Mouse (Mus musculus) forebrain, embryonic 13.5 days (tissue): Measurements from ENCODE around the gene Cyp26a1. TPM values are rescaled to one million over a fixed set of nuclear protein-coding genes. Genes with fewer than 3 reads are reported as not detected.

ENCODE experiments used
- ATAC-seq: fragments of 200-750 bp; cut with Nextera tagmentation; 2 replicates; pipeline ENCODE4 v1.8.0; 2017
- H3K27ac ChIP-seq: fragments of 300-500 bp; sonication (generic); 2 replicates; pipeline ENCODE4 v1.5.1; 2015; ENCODE audit warnings: inconsistent platforms, mild to moderate bottlenecking, moderate library complexity
- H3K27me3 ChIP-seq: fragments of 300-500 bp; sonication (generic); 2 replicates; pipeline ENCODE4 v1.6.1; 2015; ENCODE audit warnings: mild to moderate bottlenecking, inconsistent platforms
- H3K36me3 ChIP-seq: fragments of 300-500 bp; sonication (generic); 2 replicates; pipeline ENCODE4 v1.6.1; 2015; ENCODE audit warnings: mild to moderate bottlenecking, inconsistent platforms; ENCODE audit not compliant: poor library complexity, severe bottlenecking
- H3K4me1 ChIP-seq: fragments of 300-500 bp; sonication (generic); 2 replicates; pipeline ENCODE4 v1.6.1; 2015; ENCODE audit warnings: inconsistent platforms
- H3K4me2 ChIP-seq: fragments of 300-500 bp; sonication (generic); 2 replicates; pipeline ENCODE4 v1.6.1; 2015; ENCODE audit warnings: inconsistent platforms, mild to moderate bottlenecking, moderate library complexity
- H3K4me3 ChIP-seq: fragments of 300-500 bp; sonication (generic); 2 replicates; pipeline ENCODE4 v1.5.1; 2015; ENCODE audit warnings: mild to moderate bottlenecking, inconsistent platforms
- H3K9ac ChIP-seq: fragments of 300-500 bp; sonication (generic); 2 replicates; pipeline ENCODE4 v1.6.1; 2015; ENCODE audit warnings: mild to moderate bottlenecking, inconsistent platforms
- H3K9me3 ChIP-seq: fragments of 300-500 bp; sonication (generic); replicated peaks from 2 replicates; pipeline ENCODE4 v1.6.1; 2016; ENCODE audit warnings: inconsistent platforms
- WGBS: fragments of 180-500 bp; shearing (Covaris S2); methylation state at CpG from one replicate; pipeline ENCODE4 v1.1.7; 2015; 5-methylcytosine and 5-hydroxymethylcytosine counted together
- polyA plus RNA-seq: library from polyadenylated mRNA; unstranded; fragments of >200 nt; fragmentation: Nextera tagmentation; extraction: Ambion mirVana; gene quantifications from 2 replicates; pipeline ENCODE4 v1.2.1, GENCODE M21; 2015

The Cyp26a1 gene
- polyA plus RNA-seq, 1 experiment from 2014 or later, result 0.15 TPM

DNA sequence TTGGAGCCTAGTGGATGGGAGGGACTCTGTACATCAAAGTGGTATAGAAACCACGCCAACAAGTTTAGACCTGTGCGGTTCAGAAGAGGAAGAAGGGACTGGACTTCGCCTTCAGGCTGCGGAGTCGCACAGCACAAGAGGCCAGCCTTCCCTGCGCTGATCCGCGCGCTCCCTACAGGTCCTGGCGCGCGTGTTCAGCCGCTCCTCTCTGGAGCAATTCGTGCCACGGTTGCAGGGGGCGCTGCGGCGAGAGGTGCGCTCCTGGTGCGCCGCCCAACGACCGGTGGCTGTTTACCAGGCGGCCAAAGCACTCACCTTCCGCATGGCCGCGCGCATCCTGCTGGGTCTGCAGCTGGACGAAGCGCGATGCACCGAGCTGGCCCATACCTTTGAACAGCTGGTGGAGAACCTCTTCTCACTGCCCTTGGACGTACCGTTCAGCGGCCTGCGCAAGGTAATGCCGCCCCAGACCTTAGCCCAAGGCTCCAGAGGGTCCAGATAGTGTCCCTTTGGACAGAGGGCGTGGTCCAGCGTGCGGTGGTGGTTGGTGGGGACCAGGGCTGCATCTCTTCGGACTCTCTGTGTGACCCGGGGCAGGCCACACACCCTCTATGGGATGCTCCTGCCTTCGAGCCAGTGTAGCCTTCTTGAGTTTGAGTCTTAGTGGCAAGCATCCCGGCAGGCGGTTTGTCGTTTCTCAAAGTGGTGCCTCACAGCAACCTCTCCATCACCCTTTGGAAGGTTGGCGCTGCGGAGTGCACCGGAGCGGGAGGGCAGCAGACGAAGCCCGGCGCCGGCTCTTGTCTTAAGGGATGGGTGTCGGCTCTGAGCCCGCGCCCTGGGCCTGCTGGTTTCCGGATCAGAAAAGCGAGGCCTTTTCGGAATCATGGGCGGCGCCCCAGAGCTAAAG is 10.4 kb upstream of the Cyp26a1 start:
- no peak overlapping the region for H3K4me3 ChIP-seq
- H3K4me2 ChIP-seq, result no peak overlapping the region
- H3K4me1 ChIP-seq, result peaks cover 16% of the 10 kb centered on the region
- H3K27ac ChIP-seq, result no peak overlapping the region
- H3K9ac ChIP-seq, result no peak overlapping the region
- no peaks in the 10 kb centered on the region for H3K36me3 ChIP-seq
- H3K9me3 ChIP-seq, result no peaks in the 10 kb centered on the region
- ATAC-seq, result no peak
- 2% methylated on average over 62 of the region's 62 CpGs for whole genome bisulfite sequencing
- peaks cover 97% of the 10 kb centered on the region for H3K27me3 ChIP-seq

DNA sequence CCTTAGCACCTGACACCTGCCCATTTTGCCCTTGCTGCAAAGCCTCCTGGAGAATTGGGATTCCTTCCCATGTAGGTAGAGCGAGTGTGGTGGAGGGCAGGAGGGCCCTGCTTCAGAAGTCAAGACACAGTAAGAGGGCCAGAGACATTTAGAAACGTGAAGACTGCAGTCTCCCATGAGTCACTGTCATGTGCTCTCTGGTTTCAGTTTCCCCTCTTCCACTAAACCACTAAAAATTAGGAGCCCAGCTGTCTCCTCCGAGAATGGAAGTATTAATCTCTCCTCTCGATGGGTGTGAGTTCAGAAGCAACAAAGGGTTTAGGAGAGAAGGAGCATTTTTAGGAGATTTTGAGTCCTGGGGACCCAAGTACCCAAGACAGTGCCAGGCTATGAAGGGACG is 8.1 kb upstream of the Cyp26a1 start:
- Histone ChIP-seq H3K4me2 (no peak overlapping the region), H3K27me3 (peaks cover 100% of the 10 kb centered on the region), H3K36me3 (no peaks in the 10 kb centered on the region), H3K27ac (no peak overlapping the region), H3K9me3 (no peaks in the 10 kb centered on the region), H3K4me1 (peaks cover 23% of the 10 kb centered on the region), H3K9ac (no peak overlapping the region), H3K4me3 (no peak overlapping the region)
- no peak for ATAC-seq
- WGBS, result 39% methylated on average over 5 of the region's 5 CpGs

DNA sequence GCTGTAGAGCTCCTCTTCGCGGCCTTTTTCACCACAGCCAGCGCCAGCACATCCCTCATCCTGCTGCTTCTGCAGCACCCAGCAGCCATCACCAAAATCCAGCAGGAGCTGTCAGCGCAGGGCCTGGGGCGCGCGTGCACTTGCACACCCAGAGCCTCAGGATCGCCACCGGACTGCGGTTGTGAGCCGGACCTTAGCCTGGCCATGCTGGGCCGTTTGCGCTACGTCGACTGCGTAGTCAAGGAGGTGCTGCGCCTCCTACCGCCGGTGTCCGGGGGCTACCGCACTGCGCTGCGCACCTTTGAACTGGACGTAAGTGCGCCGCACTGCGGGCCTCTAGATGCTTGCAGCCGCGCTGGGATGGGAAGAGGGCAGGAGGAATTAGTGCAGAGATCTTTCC is 6.9 kb upstream of the Cyp26a1 start:
- peak overlapping the region; percentile 11 for H3K4me3 ChIP-seq
- no peak overlapping the region for H3K9ac ChIP-seq
- peak overlapping the region; percentile 47 for H3K4me2 ChIP-seq
- 1% methylated on average over 29 of the region's 29 CpGs for WGBS
- peak; percentile 23; the same call in 1 of the 2 replicates for ATAC-seq
- H3K36me3 ChIP-seq, result no peaks in the 10 kb centered on the region
- H3K27me3 ChIP-seq, result peaks cover 100% of the 10 kb centered on the region
- H3K27ac ChIP-seq, result no peak overlapping the region
- no peaks in the 10 kb centered on the region for H3K9me3 ChIP-seq
- H3K4me1 ChIP-seq, result peaks cover 23% of the 10 kb centered on the region

DNA sequence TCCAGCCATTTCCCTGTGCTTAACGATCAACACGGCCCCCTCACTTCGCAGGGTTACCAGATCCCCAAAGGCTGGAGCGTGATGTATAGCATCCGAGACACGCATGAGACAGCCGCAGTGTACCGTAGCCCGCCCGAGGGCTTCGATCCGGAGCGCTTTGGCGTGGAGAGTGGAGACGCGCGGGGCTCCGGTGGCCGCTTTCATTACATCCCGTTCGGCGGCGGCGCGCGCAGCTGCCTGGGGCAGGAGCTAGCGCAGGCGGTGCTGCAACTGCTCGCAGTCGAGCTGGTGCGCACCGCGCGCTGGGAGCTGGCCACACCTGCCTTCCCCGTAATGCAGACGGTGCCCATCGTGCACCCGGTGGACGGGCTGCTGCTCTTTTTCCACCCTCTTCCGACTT is 4.7 kb upstream of the Cyp26a1 start:
- under 1% methylated on average over 40 of the region's 40 CpGs for WGBS
- Histone ChIP-seq H3K27ac (no peak overlapping the region), H3K9me3 (no peaks in the 10 kb centered on the region), H3K4me3 (peak overlapping the region; percentile 36), H3K27me3 (peaks cover 100% of the 10 kb centered on the region), H3K9ac (peak overlapping the region; percentile 45; the same call in 1 of the 2 replicates), H3K36me3 (no peaks in the 10 kb centered on the region), H3K4me2 (peak overlapping the region; percentile 64), H3K4me1 (peaks cover 32% of the 10 kb centered on the region)
- peak; percentile 63 for ATAC-seq

DNA sequence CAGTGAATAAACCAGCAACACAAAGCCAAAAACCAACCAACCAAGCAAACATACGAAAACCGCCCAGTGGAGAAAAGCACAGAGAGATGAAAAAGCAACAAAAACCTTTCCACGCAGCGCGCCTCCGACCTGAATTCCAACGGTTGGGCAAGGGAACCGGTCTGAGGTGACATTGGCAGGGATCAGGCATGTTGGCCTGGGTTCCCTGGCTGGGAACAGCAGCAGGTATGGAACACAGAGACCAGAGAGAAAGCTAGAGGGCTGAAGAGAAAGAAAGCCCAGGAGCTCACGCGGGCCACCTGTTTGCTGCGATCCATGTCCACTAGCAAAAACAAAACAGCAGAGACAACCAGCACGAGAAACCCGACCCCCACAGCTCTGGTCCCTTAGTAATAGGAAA is 2.5 kb upstream of the Cyp26a1 start:
- Histone ChIP-seq H3K27me3 (peaks cover 100% of the 10 kb centered on the region), H3K36me3 (no peaks in the 10 kb centered on the region), H3K4me1 (peaks cover 46% of the 10 kb centered on the region), H3K9me3 (no peaks in the 10 kb centered on the region), H3K27ac (no peak overlapping the region), H3K4me3 (no peak overlapping the region), H3K4me2 (no peak overlapping the region), H3K9ac (no peak overlapping the region)
- 27% methylated on average over 13 of the region's 13 CpGs for WGBS
- no peak for ATAC-seq

DNA sequence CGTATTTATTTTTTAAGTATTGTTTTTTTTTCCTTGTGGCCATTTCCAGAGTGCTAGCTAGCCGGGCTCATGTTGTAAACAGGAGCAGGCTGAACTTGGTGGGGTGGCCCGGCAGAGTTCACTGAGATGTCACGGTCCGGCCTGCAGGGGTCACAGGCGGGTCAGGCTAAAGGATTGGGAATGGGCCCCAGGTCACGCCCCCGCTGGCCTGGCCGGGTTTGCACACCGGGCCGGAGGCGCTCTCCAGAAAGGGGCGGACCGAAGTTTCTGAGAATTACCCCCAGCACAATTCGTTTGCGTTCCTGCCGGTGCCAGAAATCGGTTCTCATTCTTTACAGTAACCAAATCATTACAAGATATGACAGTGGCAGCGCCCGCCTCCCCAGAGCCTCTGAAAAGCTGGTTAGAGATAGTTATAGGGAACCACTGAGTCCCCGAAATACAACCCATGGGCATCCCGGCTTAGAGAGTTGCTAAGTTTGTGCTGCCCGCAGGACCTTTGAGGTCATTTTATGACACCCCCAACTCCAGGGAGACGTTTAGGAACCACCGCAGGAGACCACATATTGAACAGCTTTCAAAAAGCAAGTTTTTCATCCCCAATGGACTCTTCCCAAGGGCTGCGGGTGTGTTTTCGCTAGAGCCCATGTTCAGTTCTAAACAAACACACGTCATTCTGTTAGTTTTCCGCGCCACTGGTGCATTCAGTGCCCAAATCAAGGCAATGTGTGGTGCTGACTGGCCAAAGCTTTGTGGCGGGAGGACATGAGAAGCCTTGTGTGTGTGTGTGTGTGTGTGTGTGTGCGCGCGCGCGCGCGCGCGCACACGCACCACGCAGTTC is 1.6 kb upstream of the Cyp26a1 start:
- H3K4me2 ChIP-seq, result peak overlapping the region; percentile 38
- ATAC-seq, result no peak
- H3K4me3 ChIP-seq, result peak overlapping the region; percentile 14; the same call in 1 of the 2 replicates
- H3K9ac ChIP-seq, result no peak overlapping the region
- no peaks in the 10 kb centered on the region for H3K9me3 ChIP-seq
- H3K4me1 ChIP-seq, result peaks cover 40% of the 10 kb centered on the region
- WGBS, result 1% methylated on average over 42 of the region's 42 CpGs
- no peaks in the 10 kb centered on the region for H3K36me3 ChIP-seq
- peaks cover 100% of the 10 kb centered on the region for H3K27me3 ChIP-seq
- no peak overlapping the region for H3K27ac ChIP-seq

DNA sequence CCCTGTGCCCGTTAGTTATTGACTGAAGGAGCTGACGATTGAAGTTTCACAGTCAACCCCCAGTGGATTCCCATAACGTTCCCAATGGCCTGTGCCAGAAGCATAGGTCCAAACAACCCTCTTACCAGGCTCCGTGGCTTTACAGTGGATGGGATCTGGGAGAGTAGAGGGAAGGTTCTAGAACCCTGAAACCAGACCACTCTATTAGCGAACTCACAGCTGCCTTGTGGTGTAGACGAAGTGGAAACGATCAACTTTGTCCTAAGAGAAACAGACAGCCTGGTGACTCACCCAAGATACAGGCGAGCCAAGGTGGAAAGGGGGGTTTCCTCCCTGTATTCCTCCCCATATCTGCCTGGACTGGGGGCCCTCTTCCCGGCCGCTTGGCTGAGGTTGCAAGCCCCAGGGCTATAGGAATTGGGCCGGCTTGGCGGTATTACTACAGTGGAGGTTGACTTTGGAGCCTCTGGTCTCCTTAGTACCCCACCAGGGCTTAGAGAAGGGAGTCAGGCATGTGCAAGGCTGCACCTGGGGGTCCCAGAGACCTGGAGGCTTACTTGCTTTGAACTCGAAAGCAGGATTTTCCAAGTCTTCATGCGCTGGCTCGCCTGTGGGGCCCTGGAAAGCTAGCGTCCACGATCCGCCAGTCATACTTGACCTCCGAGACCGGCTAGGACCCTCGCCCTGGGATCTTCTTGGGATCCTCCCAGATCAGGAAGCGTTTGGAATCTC is 829 bp upstream of the Cyp26a1 start:
- Histone ChIP-seq H3K4me1 (peaks cover 40% of the 10 kb centered on the region), H3K4me2 (peak overlapping the region; percentile 56), H3K9ac (no peak overlapping the region), H3K27me3 (peaks cover 99% of the 10 kb centered on the region), H3K4me3 (peak overlapping the region; percentile 30), H3K36me3 (no peaks in the 10 kb centered on the region), H3K9me3 (no peaks in the 10 kb centered on the region), H3K27ac (no peak overlapping the region)
- ATAC-seq, result no peak
- 3% methylated on average over 22 of the region's 22 CpGs for WGBS

DNA sequence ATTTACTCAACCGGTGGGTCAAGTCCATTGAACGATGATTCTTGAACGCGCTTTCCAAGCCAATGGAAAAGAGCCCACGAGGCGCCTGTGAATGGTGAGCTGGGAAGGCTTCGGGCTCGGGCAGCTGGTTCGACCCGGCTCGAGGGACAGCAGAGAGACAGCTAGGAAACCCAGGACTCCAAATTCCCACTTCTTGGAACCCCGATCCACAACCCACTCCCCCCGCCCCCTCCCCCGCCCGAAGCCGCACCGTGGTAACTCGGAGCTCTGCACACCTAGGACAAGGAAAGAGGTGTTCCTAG is 312 bp upstream of the Cyp26a1 start:
- WGBS, result under 1% methylated on average over 18 of the region's 18 CpGs
- Histone ChIP-seq H3K36me3 (no peaks in the 10 kb centered on the region), H3K4me1 (peaks cover 40% of the 10 kb centered on the region), H3K9ac (no peak overlapping the region), H3K27me3 (peaks cover 99% of the 10 kb centered on the region), H3K4me3 (peak overlapping the region; percentile 30), H3K4me2 (peak overlapping the region; percentile 56), H3K9me3 (no peaks in the 10 kb centered on the region), H3K27ac (no peak overlapping the region)
- no peak for ATAC-seq

DNA sequence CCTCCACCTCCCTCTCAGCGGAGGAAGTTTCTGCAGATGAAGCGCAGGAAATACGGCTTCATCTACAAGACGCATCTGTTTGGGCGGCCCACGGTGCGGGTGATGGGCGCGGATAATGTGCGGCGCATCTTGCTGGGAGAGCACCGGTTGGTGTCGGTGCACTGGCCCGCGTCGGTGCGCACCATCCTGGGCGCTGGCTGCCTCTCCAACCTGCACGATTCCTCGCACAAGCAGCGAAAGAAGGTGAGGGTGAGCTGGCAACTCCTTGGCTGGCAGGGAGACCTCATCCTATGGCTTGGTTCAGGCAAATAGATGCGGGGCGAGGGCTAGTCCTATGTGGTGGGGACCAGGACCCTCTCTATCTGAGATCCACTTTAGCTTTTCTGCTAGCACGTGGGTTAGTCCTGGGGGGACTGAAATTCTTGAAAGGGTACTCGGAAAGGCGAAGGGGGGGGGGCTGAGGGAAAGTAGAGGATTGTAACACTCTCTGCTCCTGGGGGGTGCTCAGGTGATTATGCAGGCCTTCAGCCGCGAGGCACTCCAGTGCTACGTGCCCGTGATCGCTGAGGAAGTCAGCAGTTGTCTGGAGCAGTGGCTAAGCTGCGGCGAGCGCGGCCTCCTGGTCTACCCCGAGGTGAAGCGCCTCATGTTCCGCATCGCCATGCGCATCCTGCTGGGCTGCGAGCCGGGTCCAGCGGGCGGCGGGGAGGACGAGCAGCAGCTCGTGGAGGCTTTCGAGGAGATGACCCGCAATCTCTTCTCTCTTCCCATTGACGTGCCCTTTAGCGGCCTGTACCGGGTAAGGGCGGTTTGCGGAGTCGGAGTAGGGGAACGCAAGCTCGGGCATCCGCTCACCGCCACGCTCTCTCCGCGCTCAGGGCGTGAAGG is 919 bp downstream of the Cyp26a1 start:
- Histone ChIP-seq H3K27ac (no peak overlapping the region), H3K9ac (no peak overlapping the region), H3K36me3 (no peaks in the 10 kb centered on the region), H3K4me1 (peaks cover 31% of the 10 kb centered on the region), H3K27me3 (peaks cover 99% of the 10 kb centered on the region), H3K4me3 (peak overlapping the region; percentile 30), H3K4me2 (peak overlapping the region; percentile 56), H3K9me3 (no peaks in the 10 kb centered on the region)
- ATAC-seq, result peak; percentile 31; the same call in 1 of the 2 replicates
- WGBS, result under 1% methylated on average over 61 of the region's 63 CpGs

DNA sequence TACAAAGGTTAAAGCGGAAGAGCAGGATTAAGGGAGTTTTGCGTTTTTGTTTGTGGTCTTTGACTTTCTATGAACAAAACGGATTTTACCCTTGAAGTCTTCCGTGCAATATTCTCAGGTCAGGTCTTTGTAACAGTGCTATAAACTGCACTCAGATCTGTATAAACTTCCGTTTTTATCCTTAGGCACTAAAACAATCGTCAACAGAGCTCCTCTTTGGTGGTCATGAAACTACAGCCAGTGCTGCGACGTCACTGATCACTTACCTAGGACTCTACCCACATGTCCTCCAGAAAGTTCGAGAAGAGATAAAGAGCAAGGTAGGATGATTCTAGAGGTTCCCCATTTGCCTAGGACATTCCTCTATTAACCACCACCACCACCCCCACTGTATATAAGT is 2.1 kb downstream of the Cyp26a1 start:
- no peak overlapping the region for H3K4me3 ChIP-seq
- ATAC-seq, result no peak
- no peak overlapping the region for H3K4me2 ChIP-seq
- H3K36me3 ChIP-seq, result no peaks in the 10 kb centered on the region
- no peak overlapping the region for H3K27ac ChIP-seq
- no peak overlapping the region for H3K9ac ChIP-seq
- H3K4me1 ChIP-seq, result peaks cover 31% of the 10 kb centered on the region
- H3K27me3 ChIP-seq, result peaks cover 98% of the 10 kb centered on the region
- H3K9me3 ChIP-seq, result no peaks in the 10 kb centered on the region
- 23% methylated on average over 9 of the region's 9 CpGs for WGBS

DNA sequence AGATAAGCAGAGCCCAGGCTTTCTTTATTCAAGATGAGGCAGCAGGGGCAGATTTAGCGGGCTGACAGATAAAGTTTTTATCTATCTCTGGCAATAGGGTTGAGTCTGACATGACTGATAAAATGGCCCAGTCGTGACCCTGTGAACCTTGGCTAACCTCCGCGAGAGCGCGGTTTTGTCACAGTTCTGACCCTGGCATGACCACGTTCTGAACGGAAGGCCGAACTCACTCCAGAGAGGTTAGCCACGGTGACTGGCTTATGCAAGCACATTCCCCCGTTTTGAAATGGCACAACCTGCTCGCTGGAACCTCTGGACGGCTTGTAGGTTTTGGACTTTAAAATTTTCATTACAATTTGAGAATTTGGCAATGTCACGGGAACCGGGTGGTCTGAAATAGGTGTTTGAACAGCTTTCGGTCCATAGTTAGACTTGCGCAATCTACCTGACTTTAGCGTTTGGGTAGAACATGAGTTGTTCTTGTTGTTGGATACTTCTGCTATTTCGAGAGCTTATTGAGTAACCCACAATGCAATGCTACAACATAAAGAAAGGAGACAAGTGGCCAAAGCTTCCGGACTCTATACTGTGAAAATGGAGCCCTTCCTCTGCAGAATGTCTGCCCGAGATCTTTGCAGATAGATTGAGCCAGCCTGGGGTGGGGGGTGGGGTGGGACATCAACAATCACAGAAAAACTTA is 4.9 kb downstream of the Cyp26a1 start:
- 80% methylated on average over 21 of the region's 21 CpGs for whole genome bisulfite sequencing
- Histone ChIP-seq H3K9ac (no peak overlapping the region), H3K4me1 (peaks cover 17% of the 10 kb centered on the region), H3K27ac (no peak overlapping the region), H3K36me3 (no peaks in the 10 kb centered on the region), H3K4me3 (no peak overlapping the region), H3K9me3 (no peaks in the 10 kb centered on the region), H3K4me2 (no peak overlapping the region), H3K27me3 (peaks cover 81% of the 10 kb centered on the region)
- ATAC-seq, result no peak
